Comparison of ENCODE assay signal across 14 mouse cellular contexts in genomic region chr1:171112986-171113385, GRCm38 (mm10). TPM values are rescaled to one million over a fixed set of nuclear protein-coding genes. Genes with fewer than 3 reads are reported as not detected.
DNase-seq lines count a peak whose midpoint lies in the region; ATAC-seq and TF ChIP-seq lines count a peak whose summit lies in the region.
"Had no signal": no experiment of that assay in that cellular context is flagged by ENCODE, and none has a peak within 500 bp of the region (broad histone marks: within the 10 kb centered on the region; RNA-seq: fewer than 3 reads in every experiment).

No protein-coding gene starts in this region.

- no peak overlapping the region for H3K4me3 ChIP-seq in kidney, embryonic 15.5 days (replicated peaks)
- no peak overlapping the region for H3K4me3 ChIP-seq in ES-Bruce4 (ENCODE audit: low read depth, low read length)
- H3K4me3 ChIP-seq in liver, embryonic 14.5 days (ENCODE audit: insufficient read depth in 1 of 2, low read depth in 2 of 2, low read length in 2 of 2), result no peak overlapping the region

- peak overlapping the region; percentile 73; the same call in 1 of the 2 replicates for H3K4me2 ChIP-seq in kidney, embryonic 15.5 days
- peak overlapping the region; percentile 97 for H3K4me2 ChIP-seq in liver, embryonic 14.5 days (ENCODE audit: low read depth)

- H3K36me3 ChIP-seq in kidney, embryonic 15.5 days, result no peaks in the 10 kb centered on the region
- H3K36me3 ChIP-seq in ES-Bruce4 (ENCODE audit: control insufficient read depth, insufficient read depth, low read length, poor library complexity, severe bottlenecking), result no peaks in the 10 kb centered on the region
- H3K36me3 ChIP-seq in liver, embryonic 14.5 days (replicated peaks; ENCODE audit: control insufficient read depth, insufficient read depth, low read depth), result no peaks in the 10 kb centered on the region

- ATAC-seq in kidney, embryonic 15.5 days (replicated peaks; ENCODE audit: low FRiP score), result no peak
- no peak for ATAC-seq in liver, embryonic 14.5 days (ENCODE audit: insufficient read depth)
- no peak for ATAC-seq in megakaryocyte-erythroid progenitor cell, adult 5-6 weeks (replicated peaks; ENCODE audit: low FRiP score, low TSS enrichment, poor library complexity, severe bottlenecking)
- ATAC-seq: forebrain, embryonic 16.5 days had no signal

- TF ChIP-seq EP300 in ES-Bruce4 (IDR thresholded peaks at IDR 0.05; ENCODE audit: insufficient read depth, low read depth, low read length), result no peak
- no peak for TF ChIP-seq EP300 in liver, embryonic 14.5 days (IDR thresholded peaks at IDR 0.05; ENCODE audit: low read depth)

- H3K27ac ChIP-seq in kidney, embryonic 15.5 days, result no peak overlapping the region
- H3K27ac ChIP-seq in ES-Bruce4 (ENCODE audit: insufficient read depth, low read length), result no peak overlapping the region
- no peak overlapping the region for H3K27ac ChIP-seq in liver, embryonic 14.5 days

- no peak overlapping the region for H3K9ac ChIP-seq in kidney, embryonic 15.5 days
- peak overlapping the region; percentile 64; the same call in 1 of the 2 replicates for H3K9ac ChIP-seq in ES-Bruce4 (ENCODE audit: low read depth, poor library complexity, severe bottlenecking)
- H3K9ac ChIP-seq in liver, embryonic 14.5 days (replicated peaks), result no peak overlapping the region

- H3K4me1 ChIP-seq in kidney, embryonic 15.5 days, result peaks cover 23% of the 10 kb centered on the region; the same call in 1 of the 2 replicates
- H3K4me1 ChIP-seq in ES-Bruce4 (ENCODE audit: control insufficient read depth, insufficient read depth, low read length), result no peaks in the 10 kb centered on the region
- peaks cover 27 to 30% of the 10 kb centered on the region in 2 experiments for H3K4me1 ChIP-seq in liver, embryonic 14.5 days (replicated peaks; ENCODE audit: control insufficient read depth in 2 of 2, insufficient read depth in 2 of 2, low read length in 1 of 2)

- no peaks in the 10 kb centered on the region for H3K9me3 ChIP-seq in kidney, embryonic 15.5 days (replicated peaks)
- no peaks in the 10 kb centered on the region for H3K9me3 ChIP-seq in ES-Bruce4 (replicated peaks; ENCODE audit: control insufficient read depth, insufficient read depth, low read length, poor library complexity, severe bottlenecking)
- no peaks in the 10 kb centered on the region for H3K9me3 ChIP-seq in liver, embryonic 14.5 days (ENCODE audit: control insufficient read depth, low read length)

- peak; percentile 42 for DNase-seq in cerebellum, adult 9-10 months
- no peak for DNase-seq in cerebellum, postnatal 36 days
- DNase-seq in kidney, adult 18-20 months, result no peak
- DNase-seq in liver, embryonic 14.5 days (ENCODE audit: low read depth in 3 of 3, low spot score in 3 of 3), result no peak
- no peak for DNase-seq in thymus, postnatal 0 days (ENCODE audit: low spot score)
- DNase-seq: cerebellum, adult 18-20 months; gastrocnemius, postnatal 14 days; heart, postnatal 14 days had no signal

- WGBS in kidney, embryonic 15.5 days, result 77% methylated on average over 4 of the region's 4 CpGs
- 64% methylated on average over 4 of the region's 4 CpGs for WGBS in liver, embryonic 14.5 days (ENCODE audit: insufficient replicate concordance)

- TF ChIP-seq POLR2A in ES-Bruce4 (IDR thresholded peaks at IDR 0.05; ENCODE audit: insufficient read depth, low read length), result no peak

- TF ChIP-seq CTCF in ES-Bruce4 (IDR thresholded peaks at IDR 0.05; ENCODE audit: low read depth, low read length), result peak; percentile 7
- no peak for TF ChIP-seq CTCF in liver, embryonic 14.5 days (IDR thresholded peaks at IDR 0.05; ENCODE audit: low read depth)

- no peaks in the 10 kb centered on the region for H3K27me3 ChIP-seq in kidney, embryonic 15.5 days
- no peaks in the 10 kb centered on the region for H3K27me3 ChIP-seq in ES-Bruce4 (ENCODE audit: control insufficient read depth, insufficient read depth, low read length, poor library complexity, severe bottlenecking)
- no peaks in the 10 kb centered on the region for H3K27me3 ChIP-seq in liver, embryonic 14.5 days (ENCODE audit: control insufficient read depth, insufficient read depth, low read length)

RNA-seq across cellular contexts. Expression of gene Cfap126, which starts 0.7 kb away (rescaled TPM):
- 2.0 and 2.1 TPM in 2 replicates for polyA plus RNA-seq in kidney, embryonic 15.5 days (2015; fragmentation: Nextera tagmentation; extraction: Ambion mirVana)
- 6.4 and 7.5 TPM in 2 replicates for polyA plus RNA-seq in ES-Bruce4 (2011; ENCODE audit: insufficient read depth, insufficient read length, low read depth, missing spikeins)
- polyA plus RNA-seq in liver, embryonic 14.5 days (2012; rRNA removed), result 1.8 and 2.2 TPM in 2 replicates
- polyA plus RNA-seq in liver, embryonic 14.5 days (2014; fragmentation: Nextera tagmentation; extraction: Ambion mirVana), result 1.9 and 2.6 TPM in 2 replicates
- total RNA-seq in megakaryocyte-erythroid progenitor cell, adult 5-6 weeks (2014; fragmentation: Nextera tagmentation), result 12.6 and 18.9 TPM in 2 replicates
- 4.3 and 11.8 TPM in 2 replicates for total RNA-seq in megakaryocyte-erythroid progenitor cell, adult 5-6 weeks (2017)
- polyA plus RNA-seq in thymus, postnatal 0 days (2015; fragmentation: Nextera tagmentation; extraction: Ambion mirVana), result 2.3 and 2.7 TPM in 2 replicates
- total RNA-seq: neutrophil, adult 5-6 weeks had no signal

RNA-seq across cellular contexts. Expression of gene Sdhc, which starts 37.4 kb away (rescaled TPM):
- 307 and 309 TPM in 2 replicates for polyA plus RNA-seq in kidney, embryonic 15.5 days (2015; fragmentation: Nextera tagmentation; extraction: Ambion mirVana)
- 273 and 285 TPM in 2 replicates for polyA plus RNA-seq in ES-Bruce4 (2011; ENCODE audit: insufficient read depth, insufficient read length, low read depth, missing spikeins)
- 103 and 111 TPM in 2 replicates for polyA plus RNA-seq in liver, embryonic 14.5 days (2012; rRNA removed)
- 147 and 165 TPM in 2 replicates for polyA plus RNA-seq in liver, embryonic 14.5 days (2014; fragmentation: Nextera tagmentation; extraction: Ambion mirVana)
- 150 and 178 TPM in 2 replicates for total RNA-seq in megakaryocyte-erythroid progenitor cell, adult 5-6 weeks (2014; fragmentation: Nextera tagmentation)
- 72.0 and 84.7 TPM in 2 replicates for total RNA-seq in megakaryocyte-erythroid progenitor cell, adult 5-6 weeks (2017)
- polyA plus RNA-seq in thymus, postnatal 0 days (2015; fragmentation: Nextera tagmentation; extraction: Ambion mirVana), result 158 and 201 TPM in 2 replicates

RNA-seq across cellular contexts. Expression of gene Mpz, which starts 37.5 kb away (rescaled TPM):
- polyA plus RNA-seq in kidney, embryonic 15.5 days (2015; fragmentation: Nextera tagmentation; extraction: Ambion mirVana), result 0.86 and 0.99 TPM in 2 replicates
- polyA plus RNA-seq in ES-Bruce4 (2011; ENCODE audit: insufficient read depth, insufficient read length, low read depth, missing spikeins), result 1.1 and 1.3 TPM in 2 replicates
- polyA plus RNA-seq in liver, embryonic 14.5 days (2012; rRNA removed), result 0.04 and 0.25 TPM in 2 replicates
- 0.14 TPM in 1 of 2 replicates, not detected in the other for polyA plus RNA-seq in liver, embryonic 14.5 days (2014; fragmentation: Nextera tagmentation; extraction: Ambion mirVana)
- not detected in 2 replicates for total RNA-seq in megakaryocyte-erythroid progenitor cell, adult 5-6 weeks (2014; fragmentation: Nextera tagmentation)
- total RNA-seq in megakaryocyte-erythroid progenitor cell, adult 5-6 weeks (2017), result 0.61 TPM in 1 of 2 replicates, not detected in the other
- 0.18 and 0.37 TPM in 2 replicates for polyA plus RNA-seq in thymus, postnatal 0 days (2015; fragmentation: Nextera tagmentation; extraction: Ambion mirVana)
- total RNA-seq: layer of hippocampus, adult 8-10 months; neutrophil, adult 5-6 weeks had no signal
- polyA plus RNA-seq: forebrain, embryonic 16.5 days had no signal

RNA-seq across cellular contexts. Expression of gene Fcgr3, which starts 48.3 kb away (rescaled TPM):
- 7.8 and 10.5 TPM in 2 replicates for polyA plus RNA-seq in kidney, embryonic 15.5 days (2015; fragmentation: Nextera tagmentation; extraction: Ambion mirVana)
- 0.78 and 0.87 TPM in 2 replicates for polyA plus RNA-seq in ES-Bruce4 (2011; ENCODE audit: insufficient read depth, insufficient read length, low read depth, missing spikeins)
- 12.7 and 14.6 TPM in 2 replicates for polyA plus RNA-seq in liver, embryonic 14.5 days (2012; rRNA removed)
- polyA plus RNA-seq in liver, embryonic 14.5 days (2014; fragmentation: Nextera tagmentation; extraction: Ambion mirVana), result 19.2 and 24.6 TPM in 2 replicates
- 1.4 and 6.3 TPM in 2 replicates for total RNA-seq in megakaryocyte-erythroid progenitor cell, adult 5-6 weeks (2014; fragmentation: Nextera tagmentation)
- 1.9 and 2.2 TPM in 2 replicates for total RNA-seq in megakaryocyte-erythroid progenitor cell, adult 5-6 weeks (2017)
- polyA plus RNA-seq in thymus, postnatal 0 days (2015; fragmentation: Nextera tagmentation; extraction: Ambion mirVana), result 18.0 and 21.4 TPM in 2 replicates
